Mouse (Mus musculus) mouse embryonic stem cell (cell line): ENCODE data around the gene Rpl26.

Experiments
- in situ Hi-C, 2 experiments: fragments of 300-500 bp; cut with MboI; formaldehyde crosslinking; loops; 1 replicate in 1 of 2; 3 replicates in 1 of 2; pipeline ENCODE4 v1.14.3; 2019 to 2020; ENCODE audit warnings: low sequenced_read_pairs in 2 of 2, low pct_unique_long_range_greater_than_20kb in 1 of 2, mixed read lengths in 1 of 2; ENCODE audit not compliant: unreplicated experiment in 1 of 2

The Rpl26 gene

GRCm38 (mm10) chr11:68946806-68947440, 45.5 kb downstream of the Rpl26 start:
- in situ Hi-C loops, result no loop called here

- in situ Hi-C loops, result no loop called here
These were observed 46.2 kb downstream of the Rpl26 start for GRCm38 (mm10) chr11:68947542-68947993.

- in situ Hi-C loops, result no loop called here
These were observed 52.5 kb downstream of the Rpl26 start for GRCm38 (mm10) chr11:68953903-68954302.

- in situ Hi-C loops, result no loop called here
These were observed 53.0 kb downstream of the Rpl26 start for GRCm38 (mm10) chr11:68954408-68954807.

GRCm38 (mm10) chr11:68955473-68955872, 54.1 kb downstream of the Rpl26 start:
- in situ Hi-C loops, result no loop called here

GRCm38 (mm10) chr11:68956107-68956506, 54.7 kb downstream of the Rpl26 start:
- in situ Hi-C loops, result no loop called here
